Mouse (Mus musculus): ENCODE measurements around the gene Tpr. TPM values are rescaled to one million over a fixed set of nuclear protein-coding genes. Genes with fewer than 3 reads are reported as not detected.

Gene Tpr
- total and polyA plus RNA-seq, 3 experiments, result 213 to 382 (median 229) TPM

GRCm38 (mm10) chr1:150438641-150439040, 46.0 kb downstream of the Tpr start:
- H3K4me3 ChIP-seq (ENCODE audit: control insufficient read depth in 1 of 2, insufficient read depth in 1 of 2, low read depth in 2 of 2, low read length in 2 of 2), result no peak overlapping the region
- H3K4me1 ChIP-seq (ENCODE audit: control insufficient read depth in 1 of 2, insufficient read depth in 2 of 2, low read length in 2 of 2), result no peaks in the 10 kb centered on the region
- no peak overlapping the region for H3K27ac ChIP-seq (ENCODE audit: control insufficient read depth, low read depth, low read length)
- peaks cover 0 to 70% of the 10 kb centered on the region in 2 experiments; a peak in 2 of 4 replicates for H3K36me3 ChIP-seq (ENCODE audit: control insufficient read depth in 1 of 2, insufficient read depth in 2 of 2, low read length in 2 of 2)
- H3K27me3 ChIP-seq (ENCODE audit: control insufficient read depth in 1 of 2, insufficient read depth in 2 of 2, low read length in 2 of 2), result no peaks in the 10 kb centered on the region
- TF ChIP-seq NELFE (IDR thresholded peaks at IDR 0.05; ENCODE audit: low read depth, low read length), result no peak
- no peak for TF ChIP-seq HCFC1 (IDR thresholded peaks at IDR 0.05; ENCODE audit: low read depth, low read length)
- TF ChIP-seq ZC3H11A (IDR thresholded peaks at IDR 0.05; ENCODE audit: low read depth, low read length), result no peak
- no peak for TF ChIP-seq EP300 (IDR thresholded peaks at IDR 0.05; ENCODE audit: low read depth in 1 of 2, low read length in 2 of 2)
- TF ChIP-seq SIN3A (IDR thresholded peaks at IDR 0.05; ENCODE audit: low read length), result no peak
- no peak for TF ChIP-seq MYB (IDR thresholded peaks at IDR 0.05; ENCODE audit: low read depth, low read length)
- TF ChIP-seq CHD1 (IDR thresholded peaks at IDR 0.05; ENCODE audit: low read depth, low read length), result no peak
- TF ChIP-seq MAX (IDR thresholded peaks at IDR 0.05; ENCODE audit: low read length), result no peak
- TF ChIP-seq SMC3 (IDR thresholded peaks at IDR 0.05; ENCODE audit: low read depth, low read length), result no peak
- no peak for TF ChIP-seq MAZ (IDR thresholded peaks at IDR 0.05; ENCODE audit: low read depth, low read length)
- TF ChIP-seq ELF1 (IDR thresholded peaks at IDR 0.05; ENCODE audit: low read depth, low read length), result no peak
- TF ChIP-seq USF1 (IDR thresholded peaks at IDR 0.05; ENCODE audit: low read depth, low read length), result no peak
- TF ChIP-seq MAFK (IDR thresholded peaks at IDR 0.05; ENCODE audit: borderline replicate concordance, low read depth, low read length), result no peak
- TF ChIP-seq ETS1 (IDR thresholded peaks at IDR 0.05; ENCODE audit: low read depth, low read length), result no peak
- no peak for TF ChIP-seq TBP (IDR thresholded peaks at IDR 0.05; ENCODE audit: low read depth, low read length)
- TF ChIP-seq BHLHE40 (IDR thresholded peaks at IDR 0.05; ENCODE audit: borderline replicate concordance, low read depth, low read length), result no peak
- no peak for TF ChIP-seq TCF12 (IDR thresholded peaks at IDR 0.05; ENCODE audit: low read depth, low read length)
- TF ChIP-seq GATA1 (IDR thresholded peaks at IDR 0.05; ENCODE audit: low read depth, low read length), result no peak
- TF ChIP-seq NRF1 (IDR thresholded peaks at IDR 0.05; ENCODE audit: insufficient read depth, low read depth, low read length, poor library complexity, severe bottlenecking), result no peak
- no peak for TF ChIP-seq MEF2A (IDR thresholded peaks at IDR 0.05; ENCODE audit: extremely low read depth, insufficient replicate concordance, low read depth, low read length, poor library complexity, severe bottlenecking)
- no peaks in the 10 kb centered on the region for H3K79me2 ChIP-seq (ENCODE audit: control insufficient read depth, insufficient read depth, low read length, poor library complexity)
- no peaks in the 10 kb centered on the region for H3K9me3 ChIP-seq (replicated peaks; ENCODE audit: insufficient read depth, low read length)
- no peak for DNase-seq (ENCODE audit: low read depth, low spot score)
- H3K9ac ChIP-seq (ENCODE audit: control insufficient read depth, low read depth, low read length, poor library complexity, severe bottlenecking), result no peak overlapping the region

GRCm38 (mm10) chr1:150441731-150442130, 49.1 kb downstream of the Tpr start:
- no peak for DNase-seq (ENCODE audit: low read depth, low spot score)
- no peaks in the 10 kb centered on the region for H3K4me1 ChIP-seq (ENCODE audit: control insufficient read depth in 1 of 2, insufficient read depth in 2 of 2, low read length in 2 of 2)
- H3K9ac ChIP-seq (ENCODE audit: control insufficient read depth, low read depth, low read length, poor library complexity, severe bottlenecking), result no peak overlapping the region
- no peaks in the 10 kb centered on the region for H3K79me2 ChIP-seq (ENCODE audit: control insufficient read depth, insufficient read depth, low read length, poor library complexity)
- no peak for TF ChIP-seq NELFE (IDR thresholded peaks at IDR 0.05; ENCODE audit: low read depth, low read length)
- no peak for TF ChIP-seq MAFK (IDR thresholded peaks at IDR 0.05; ENCODE audit: borderline replicate concordance, low read depth, low read length)
- TF ChIP-seq MEF2A (IDR thresholded peaks at IDR 0.05; ENCODE audit: extremely low read depth, insufficient replicate concordance, low read depth, low read length, poor library complexity, severe bottlenecking), result no peak
- TF ChIP-seq ZKSCAN1 (IDR thresholded peaks at IDR 0.05; ENCODE audit: low read depth, low read length), result no peak
- TF ChIP-seq POLR2AphosphoS5 (IDR thresholded peaks at IDR 0.05; ENCODE audit: borderline replicate concordance, low read depth, low read length), result no peak
- no peak for TF ChIP-seq NRF1 (IDR thresholded peaks at IDR 0.05; ENCODE audit: insufficient read depth, low read depth, low read length, poor library complexity, severe bottlenecking)
- TF ChIP-seq MYB (IDR thresholded peaks at IDR 0.05; ENCODE audit: low read depth, low read length), result no peak
- H3K4me3 ChIP-seq (ENCODE audit: control insufficient read depth in 1 of 2, insufficient read depth in 1 of 2, low read depth in 2 of 2, low read length in 2 of 2), result no peak overlapping the region
- H3K36me3 ChIP-seq (ENCODE audit: control insufficient read depth in 1 of 2, insufficient read depth in 2 of 2, low read length in 2 of 2), result peaks cover 0 to 63% of the 10 kb centered on the region in 2 experiments; a peak in 2 of 4 replicates
- H3K27ac ChIP-seq (ENCODE audit: control insufficient read depth, low read depth, low read length), result no peak overlapping the region
- H3K9me3 ChIP-seq (replicated peaks; ENCODE audit: insufficient read depth, low read length), result no peaks in the 10 kb centered on the region
- H3K27me3 ChIP-seq (ENCODE audit: control insufficient read depth in 1 of 2, insufficient read depth in 2 of 2, low read length in 2 of 2), result no peaks in the 10 kb centered on the region
